Mouse (Mus musculus) heart, adult 2 months (tissue): ENCODE results near the gene Chpt1.

Experiments
- CTCF ChIP-seq: fragments of 200-600 bp; IDR thresholded peaks from 2 replicates; pipeline ENCODE4 v1.8.1; 2022; ENCODE audit warnings: antibody characterized with exemption, mild to moderate bottlenecking, moderate library complexity
- POLR2A ChIP-seq: fragments of 200-500 bp; IDR thresholded peaks from 2 replicates; pipeline ENCODE4 v1.6.1; 2011; ENCODE audit warnings: mild to moderate bottlenecking, low read depth, low read length, control low read depth; ENCODE audit not compliant: insufficient read depth

DNA sequence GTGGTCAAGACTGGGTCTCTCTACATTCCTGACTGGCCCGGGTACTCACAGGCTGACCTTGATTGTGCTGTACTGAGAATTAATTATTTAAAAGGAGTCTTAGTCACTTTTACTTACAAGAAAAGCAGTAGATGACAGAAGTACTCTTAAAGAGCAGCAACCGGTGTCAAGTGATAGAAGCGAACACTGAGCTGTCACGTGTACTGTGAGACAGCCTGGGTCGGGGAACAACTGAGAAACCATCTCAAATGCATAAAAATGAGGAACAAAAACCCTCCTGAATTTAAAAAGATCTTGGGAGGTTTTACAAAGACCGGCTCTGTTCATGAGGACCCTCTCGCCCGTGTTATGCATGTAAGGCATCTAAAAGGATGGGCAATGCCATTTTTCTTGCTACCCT lies 11.2 kb downstream of the Chpt1 start:
- TF ChIP-seq POLR2A (no peak), CTCF (no peak)
